Mouse (Mus musculus) left cerebral cortex, adult 11 months (tissue): ENCODE data around the gene Slc22a15.
A peak's percentile ranks its signal among the peaks of the same experiment; 100 is the strongest.

ENCODE experiments used
- DNase-seq: peaks from one replicate; pipeline ENCODE4 v3.0.0; 2022; ENCODE audit warnings: low spot score

Slc22a15 gene

GRCm38 (mm10) chr3:101811931-101812330 lies 112.3 kb downstream of the Slc22a15 start:
- DNase-seq = no peak

GRCm38 (mm10) chr3:101807646-101808045 lies 116.6 kb downstream of the Slc22a15 start:
- DNase-seq = no peak

GRCm38 (mm10) chr3:101806941-101807340 lies 117.3 kb downstream of the Slc22a15 start:
- DNase-seq = no peak

- DNase-seq = peak; percentile 86
These were observed 118.1 kb downstream of the Slc22a15 start for GRCm38 (mm10) chr3:101806149-101806548.
